In genomic region chr2:32877761-32878393, GRCm38 (mm10) we compare ENCODE assay signal across 9 mouse cellular contexts. TPM values are rescaled to one million over a fixed set of nuclear protein-coding genes. Genes with fewer than 3 reads are reported as not detected.
A peak's percentile ranks its signal among the peaks of the same experiment; 100 is the strongest.
DNase-seq lines count a peak whose midpoint lies in the region; ATAC-seq lines count a peak whose summit lies in the region.
"Had no signal": no experiment of that assay in that cellular context is flagged by ENCODE, and none has a peak within 500 bp of the region (broad histone marks: within the 10 kb centered on the region; RNA-seq: fewer than 3 reads in every experiment).

No protein-coding gene starts in this region.

- DNase-seq in heart, postnatal 10 days: no peak
- no peak for DNase-seq in midbrain, embryonic 14.5 days
- no peak for DNase-seq in layer of hippocampus, postnatal 25 days (ENCODE audit: extremely low spot score in 1 of 2, low spot score in 1 of 2)
- no peak for DNase-seq in urinary bladder, postnatal 4 days (ENCODE audit: low spot score in 2 of 2)
- DNase-seq in thymus, postnatal 4 days: no peak
- DNase-seq: cerebellum, adult 9-10 months had no signal

- H3K4me3 ChIP-seq in heart, embryonic 13.5 days: peak overlapping the region; percentile 75
- peak overlapping the region; percentile 80 for H3K4me3 ChIP-seq in embryonic facial prominence, embryonic 15.5 days (replicated peaks)
- H3K4me3 ChIP-seq in limb, embryonic 13.5 days: peak overlapping the region; percentile 77
- H3K4me3 ChIP-seq in midbrain, embryonic 14.5 days (replicated peaks; ENCODE audit: low read depth, low read length): peak overlapping the region; percentile 82

- WGBS in heart, embryonic 13.5 days: 26% methylated on average over 6 of the region's 6 CpGs
- WGBS in embryonic facial prominence, embryonic 15.5 days: 39% methylated on average over 6 of the region's 6 CpGs
- 64% methylated on average over 6 of the region's 6 CpGs for WGBS in limb, embryonic 13.5 days
- 58% methylated on average over 6 of the region's 6 CpGs for WGBS in midbrain, embryonic 14.5 days

- peak overlapping the region; percentile 93 for H3K9ac ChIP-seq in heart, embryonic 13.5 days
- H3K9ac ChIP-seq in embryonic facial prominence, embryonic 15.5 days: peak overlapping the region; percentile 86; the same call in 1 of the 2 replicates
- peak overlapping the region; percentile 92 for H3K9ac ChIP-seq in limb, embryonic 13.5 days
- peak overlapping the region; percentile 90; the same call in 1 of the 2 replicates for H3K9ac ChIP-seq in midbrain, embryonic 14.5 days (replicated peaks; ENCODE audit: low read length)

- peak overlapping the region; percentile 82 for H3K4me2 ChIP-seq in heart, embryonic 13.5 days
- peak overlapping the region; percentile 74 for H3K4me2 ChIP-seq in embryonic facial prominence, embryonic 15.5 days (replicated peaks)
- H3K4me2 ChIP-seq in limb, embryonic 13.5 days (replicated peaks): peak overlapping the region; percentile 95
- H3K4me2 ChIP-seq in midbrain, embryonic 14.5 days (ENCODE audit: low read length): peak overlapping the region; percentile 93

- H3K27ac ChIP-seq in heart, embryonic 13.5 days (replicated peaks): peak overlapping the region; percentile 97
- peak overlapping the region; percentile 87 for H3K27ac ChIP-seq in embryonic facial prominence, embryonic 15.5 days (replicated peaks)
- H3K27ac ChIP-seq in limb, embryonic 13.5 days: peak overlapping the region; percentile 85; the same call in 1 of the 2 replicates
- no peak overlapping the region for H3K27ac ChIP-seq in midbrain, embryonic 14.5 days (replicated peaks; ENCODE audit: low read depth, low read length)

- peaks cover 82% of the 10 kb centered on the region for H3K4me1 ChIP-seq in heart, embryonic 13.5 days
- peaks cover 79% of the 10 kb centered on the region for H3K4me1 ChIP-seq in embryonic facial prominence, embryonic 15.5 days
- H3K4me1 ChIP-seq in limb, embryonic 13.5 days: peaks cover 77% of the 10 kb centered on the region
- peaks cover 57% of the 10 kb centered on the region for H3K4me1 ChIP-seq in midbrain, embryonic 14.5 days (ENCODE audit: control insufficient read depth, insufficient read depth, low read length)

- H3K36me3 ChIP-seq in heart, embryonic 13.5 days: no peaks in the 10 kb centered on the region
- no peaks in the 10 kb centered on the region for H3K36me3 ChIP-seq in embryonic facial prominence, embryonic 15.5 days
- H3K36me3 ChIP-seq in limb, embryonic 13.5 days: no peaks in the 10 kb centered on the region
- no peaks in the 10 kb centered on the region for H3K36me3 ChIP-seq in midbrain, embryonic 14.5 days (ENCODE audit: control insufficient read depth, insufficient read depth, low read length)

- ATAC-seq in heart, embryonic 13.5 days (ENCODE audit: extremely low read depth, insufficient number of reproducible peaks, low FRiP score, low TSS enrichment): no peak
- no peak for ATAC-seq in embryonic facial prominence, embryonic 15.5 days (ENCODE audit: insufficient number of reproducible peaks, low FRiP score, low TSS enrichment, low read depth)
- no peak for ATAC-seq in limb, embryonic 13.5 days (ENCODE audit: low FRiP score, low read depth)
- no peak for ATAC-seq in midbrain, embryonic 14.5 days (ENCODE audit: low FRiP score, low TSS enrichment)

- no peaks in the 10 kb centered on the region for H3K9me3 ChIP-seq in heart, embryonic 13.5 days
- H3K9me3 ChIP-seq in embryonic facial prominence, embryonic 15.5 days (replicated peaks): no peaks in the 10 kb centered on the region
- H3K9me3 ChIP-seq in limb, embryonic 13.5 days: no peaks in the 10 kb centered on the region
- no peaks in the 10 kb centered on the region for H3K9me3 ChIP-seq in midbrain, embryonic 14.5 days (ENCODE audit: control insufficient read depth, low read length)

- H3K27me3 ChIP-seq in heart, embryonic 13.5 days (replicated peaks): no peaks in the 10 kb centered on the region
- H3K27me3 ChIP-seq in embryonic facial prominence, embryonic 15.5 days: no peaks in the 10 kb centered on the region
- H3K27me3 ChIP-seq in limb, embryonic 13.5 days: no peaks in the 10 kb centered on the region
- H3K27me3 ChIP-seq in midbrain, embryonic 14.5 days (ENCODE audit: control insufficient read depth, insufficient read depth, low read length): no peaks in the 10 kb centered on the region

- intact Hi-C loops in heart, postnatal 10 days (cut with DNase I): loop anchor here (2.0 kb wide), 1 partner anchor 35 kb away; no protein-coding TSS in a partner anchor

RNA-seq across cellular contexts. Expression of gene Fam129b, which starts 2.0 kb away (rescaled TPM):
- 46.4 and 47.1 TPM in 2 replicates for polyA plus RNA-seq in heart, embryonic 13.5 days (2015; fragmentation: Nextera tagmentation; extraction: Ambion mirVana)
- 10 to 100 TPM; 40.4 to 46.2 TPM for total RNA-seq in heart, postnatal 10 days (2021)
- polyA plus RNA-seq in embryonic facial prominence, embryonic 15.5 days (2015; fragmentation: Nextera tagmentation; extraction: Ambion mirVana): 103 and 111 TPM in 2 replicates
- 48.5 and 55.8 TPM in 2 replicates for polyA plus RNA-seq in limb, embryonic 13.5 days (2015; fragmentation: Nextera tagmentation; extraction: Ambion mirVana)
- 13.6 and 19.8 TPM in 2 replicates for polyA plus RNA-seq in midbrain, embryonic 14.5 days (2014; fragmentation: Nextera tagmentation; extraction: Ambion mirVana)
- 10 to 100 TPM; 15.1 to 15.7 TPM for total RNA-seq in layer of hippocampus, postnatal 25 days (2021)

RNA-seq across cellular contexts. Expression of gene Stxbp1, which starts 30.8 kb away (rescaled TPM):
- polyA plus RNA-seq in heart, embryonic 13.5 days (2015; fragmentation: Nextera tagmentation; extraction: Ambion mirVana): 23.6 and 24.8 TPM in 2 replicates
- total RNA-seq in heart, postnatal 10 days (2021): 10 to 100 TPM; 25.4 to 25.7 TPM
- polyA plus RNA-seq in embryonic facial prominence, embryonic 15.5 days (2015; fragmentation: Nextera tagmentation; extraction: Ambion mirVana): 21.5 and 22.3 TPM in 2 replicates
- 20.8 and 20.9 TPM in 2 replicates for polyA plus RNA-seq in limb, embryonic 13.5 days (2015; fragmentation: Nextera tagmentation; extraction: Ambion mirVana)
- 240 and 245 TPM in 2 replicates for polyA plus RNA-seq in midbrain, embryonic 14.5 days (2014; fragmentation: Nextera tagmentation; extraction: Ambion mirVana)
- 100 to 1,000 TPM; 596 to 606 TPM for total RNA-seq in layer of hippocampus, postnatal 25 days (2021)
